Mouse (Mus musculus): ENCODE data around the gene Polr3h. TPM values are rescaled to one million over a fixed set of nuclear protein-coding genes. Genes with fewer than 3 reads are reported as not detected.

Gene Polr3h
- total and polyA plus RNA-seq, 3 experiments: 40.5 to 224 (median 59.3) TPM

DNA sequence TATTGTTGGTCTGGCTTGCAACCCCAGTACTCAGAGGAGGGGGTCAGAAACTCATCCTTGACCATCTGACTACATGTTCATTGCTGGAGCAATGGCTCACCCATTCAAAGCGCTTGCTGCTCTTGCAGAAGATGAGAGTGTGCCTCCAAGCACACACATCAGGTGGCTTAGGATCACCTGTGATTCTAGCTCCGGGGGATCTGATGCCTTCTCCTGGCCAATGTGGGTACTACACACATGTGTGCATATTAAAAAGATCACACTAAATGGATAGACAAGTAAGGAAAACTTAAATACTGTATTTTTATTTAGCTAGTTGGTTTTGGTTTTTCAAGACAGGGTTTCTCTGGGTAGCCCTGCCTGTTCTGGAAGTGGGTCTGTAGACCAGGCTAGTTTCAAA, 15.0 kb upstream of the Polr3h start:
- DNase-seq (ENCODE audit: extremely low read depth): no peak
- Histone ChIP-seq H3K27ac (ENCODE audit: insufficient read depth, low read depth) (no peak overlapping the region), H3K27me3 (replicated peaks) (no peaks in the 10 kb centered on the region), H3K36me3 (replicated peaks in 1 of 2; ENCODE audit: control insufficient read depth in 1 of 2, insufficient read depth in 1 of 2, low read length in 1 of 2) (no peaks in the 10 kb centered on the region), H3K9ac (ENCODE audit: insufficient read depth, low read depth) (no peak overlapping the region), H3K4me3 (replicated peaks in 1 of 3; ENCODE audit: low read depth in 2 of 3, low read length in 2 of 3, poor library complexity in 1 of 3) (no peak overlapping the region), H3K4me1 (ENCODE audit: control insufficient read depth in 1 of 2, insufficient read depth in 2 of 2) (peaks cover 12 to 41% of the 10 kb centered on the region in 2 experiments), H3K79me2 (replicated peaks; ENCODE audit: control insufficient read depth, extremely low read depth, insufficient read depth, poor library complexity, severe bottlenecking) (no peaks in the 10 kb centered on the region), H3K9me3 (replicated peaks; ENCODE audit: low read length) (no peaks in the 10 kb centered on the region), H3K4me2 (ENCODE audit: insufficient read depth, low read depth, poor library complexity, severe bottlenecking) (no peak overlapping the region)
- TF ChIP-seq ELF1 (IDR thresholded peaks at IDR 0.05; ENCODE audit: low read depth, low read length) (no peak), CTCF (conservative IDR thresholded peaks at IDR 0.05 in 1 of 2, IDR thresholded peaks at IDR 0.05 in 1 of 2; ENCODE audit: low read depth in 2 of 2, low read length in 2 of 2) (peak; percentile 28 to 31; a peak in 2 of 4 replicates)
- dilution Hi-C loops (cut with MboI; ENCODE audit: extremely low pct_ligation_motif_present, extremely low pct_unique_long_range_greater_than_20kb, low sequenced_read_pairs) (no loop called here), in situ Hi-C loops (cut with MboI; ENCODE audit: low pct_ligation_motif_present, low pct_unique_long_range_greater_than_20kb, low sequenced_read_pairs) (no loop called here)

DNA sequence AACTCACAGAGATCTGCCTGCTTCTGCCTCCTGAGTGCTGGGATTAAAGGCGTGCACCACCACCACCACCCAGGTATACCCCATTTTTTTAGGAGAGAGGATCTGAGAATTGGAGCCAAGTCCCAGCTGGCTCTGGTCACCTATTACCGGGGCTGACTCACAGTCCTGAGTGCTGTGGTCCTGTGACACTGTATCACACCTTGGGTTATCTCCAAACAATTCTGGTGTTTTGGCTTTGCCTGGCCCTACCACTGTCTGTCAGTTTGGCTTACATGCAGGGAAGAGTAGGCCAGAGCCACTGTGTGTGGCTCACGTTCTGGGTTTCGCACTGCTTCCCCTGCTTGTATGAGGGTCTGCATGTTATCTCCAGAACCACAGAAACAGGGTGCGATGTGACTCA, 14.2 kb upstream of the Polr3h start:
- H3K27ac ChIP-seq (ENCODE audit: insufficient read depth, low read depth): no peak overlapping the region
- no peaks in the 10 kb centered on the region for H3K79me2 ChIP-seq (replicated peaks; ENCODE audit: control insufficient read depth, extremely low read depth, insufficient read depth, poor library complexity, severe bottlenecking)
- DNase-seq (ENCODE audit: extremely low read depth): no peak
- H3K4me3 ChIP-seq (replicated peaks in 1 of 3; ENCODE audit: low read depth in 2 of 3, low read length in 2 of 3, poor library complexity in 1 of 3): no peak overlapping the region
- in situ Hi-C loops (cut with MboI; ENCODE audit: low pct_ligation_motif_present, low pct_unique_long_range_greater_than_20kb, low sequenced_read_pairs) (no loop called here), dilution Hi-C loops (cut with MboI; ENCODE audit: extremely low pct_ligation_motif_present, extremely low pct_unique_long_range_greater_than_20kb, low sequenced_read_pairs) (no loop called here)
- H3K27me3 ChIP-seq (replicated peaks): no peaks in the 10 kb centered on the region
- H3K9me3 ChIP-seq (replicated peaks; ENCODE audit: low read length): no peaks in the 10 kb centered on the region
- no peaks in the 10 kb centered on the region for H3K36me3 ChIP-seq (replicated peaks in 1 of 2; ENCODE audit: control insufficient read depth in 1 of 2, insufficient read depth in 1 of 2, low read length in 1 of 2)
- H3K4me1 ChIP-seq (ENCODE audit: control insufficient read depth in 1 of 2, insufficient read depth in 2 of 2): peaks cover 12 to 44% of the 10 kb centered on the region in 2 experiments
- H3K9ac ChIP-seq (ENCODE audit: insufficient read depth, low read depth): no peak overlapping the region
- TF ChIP-seq MAX (IDR thresholded peaks at IDR 0.05; ENCODE audit: low read length) (no peak), UBTF (IDR thresholded peaks at IDR 0.05; ENCODE audit: low read depth, low read length) (no peak), ZNF384 (IDR thresholded peaks at IDR 0.05; ENCODE audit: low read depth, low read length) (no peak), MXI1 (IDR thresholded peaks at IDR 0.05; ENCODE audit: low read depth, low read length) (no peak), ZMIZ1 (IDR thresholded peaks at IDR 0.05; ENCODE audit: low read depth, low read length) (no peak), NELFE (IDR thresholded peaks at IDR 0.05; ENCODE audit: low read depth, low read length) (no peak), ZC3H11A (IDR thresholded peaks at IDR 0.05; ENCODE audit: low read depth, low read length) (no peak), USF1 (IDR thresholded peaks at IDR 0.05; ENCODE audit: low read depth, low read length) (no peak), TBP (conservative IDR thresholded peaks at IDR 0.05; ENCODE audit: low read depth, low read length) (no peak), MAFK (IDR thresholded peaks at IDR 0.05; ENCODE audit: insufficient replicate concordance, low read length) (no peak), JUN (IDR thresholded peaks at IDR 0.05; ENCODE audit: insufficient read depth, low read depth, low read length) (no peak), KAT2A (IDR thresholded peaks at IDR 0.05; ENCODE audit: insufficient replicate concordance, low read length) (no peak)
- no peak overlapping the region for H3K4me2 ChIP-seq (ENCODE audit: insufficient read depth, low read depth, poor library complexity, severe bottlenecking)

DNA sequence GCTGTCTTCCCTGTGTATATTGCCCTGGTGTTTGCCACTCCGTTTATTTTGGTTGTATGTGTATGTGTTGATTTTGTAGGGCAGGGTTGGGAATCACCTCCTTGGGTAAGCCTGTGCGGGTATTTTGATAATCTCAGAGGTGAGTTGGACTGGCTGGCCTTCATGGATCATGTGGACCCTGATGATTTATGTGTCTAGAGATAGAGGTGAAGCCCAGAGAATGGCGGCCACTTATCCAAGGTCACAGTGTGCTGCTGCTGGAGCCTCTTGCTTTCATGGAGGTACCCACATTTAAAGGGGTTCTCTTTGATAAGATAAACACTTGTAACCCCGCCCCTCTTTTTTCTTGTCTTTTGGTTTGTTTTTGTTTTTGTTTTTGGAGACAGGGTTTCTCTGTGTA, 13.7 kb upstream of the Polr3h start:
- dilution Hi-C loops (cut with MboI; ENCODE audit: extremely low pct_ligation_motif_present, extremely low pct_unique_long_range_greater_than_20kb, low sequenced_read_pairs): no loop called here
- no peak overlapping the region for H3K4me3 ChIP-seq (replicated peaks in 1 of 3; ENCODE audit: low read depth in 2 of 3, low read length in 2 of 3, poor library complexity in 1 of 3)
- no peak overlapping the region for H3K4me2 ChIP-seq (ENCODE audit: insufficient read depth, low read depth, poor library complexity, severe bottlenecking)
- H3K9me3 ChIP-seq (replicated peaks; ENCODE audit: low read length): no peaks in the 10 kb centered on the region
- peaks cover 12 to 49% of the 10 kb centered on the region in 2 experiments for H3K4me1 ChIP-seq (ENCODE audit: control insufficient read depth in 1 of 2, insufficient read depth in 2 of 2)
- no peaks in the 10 kb centered on the region for H3K27me3 ChIP-seq (replicated peaks)
- in situ Hi-C loops (cut with MboI; ENCODE audit: low pct_ligation_motif_present, low pct_unique_long_range_greater_than_20kb, low sequenced_read_pairs): no loop called here
- no peaks in the 10 kb centered on the region for H3K79me2 ChIP-seq (replicated peaks; ENCODE audit: control insufficient read depth, extremely low read depth, insufficient read depth, poor library complexity, severe bottlenecking)
- no peak overlapping the region for H3K9ac ChIP-seq (ENCODE audit: insufficient read depth, low read depth)
- H3K27ac ChIP-seq (ENCODE audit: insufficient read depth, low read depth): no peak overlapping the region
- no peak for TF ChIP-seq SIN3A (IDR thresholded peaks at IDR 0.05; ENCODE audit: low read length)
- no peak for DNase-seq (ENCODE audit: extremely low read depth)
- no peaks in the 10 kb centered on the region for H3K36me3 ChIP-seq (replicated peaks in 1 of 2; ENCODE audit: control insufficient read depth in 1 of 2, insufficient read depth in 1 of 2, low read length in 1 of 2)

All from CH12.LX (cell line).